Mouse (Mus musculus) kidney, adult 2 months (tissue): ENCODE data around the gene Mansc1. TPM values are rescaled to one million over a fixed set of nuclear protein-coding genes. Genes with fewer than 3 reads are reported as not detected.
A peak's percentile ranks its signal among the peaks of the same experiment; 100 is the strongest.

Experiments used
- DNase-seq: peaks from one replicate; pipeline ENCODE4 v3.0.0; 2021
- H3K27ac ChIP-seq: fragments of 200-500 bp; 2 replicates; pipeline ENCODE4 v1.5.1; 2012; ENCODE audit warnings: low read depth, low read length, control low read depth, inconsistent platforms; ENCODE audit not compliant: insufficient read depth
- H3K27me3 ChIP-seq: fragments of 200-500 bp; replicated peaks from 2 replicates; pipeline ENCODE4 v1.6.1; 2012; ENCODE audit warnings: mild to moderate bottlenecking, moderate library complexity, low read length, inconsistent platforms; ENCODE audit not compliant: control insufficient read depth, insufficient read depth
- H3K36me3 ChIP-seq: fragments of 200-500 bp; 2 replicates; pipeline ENCODE4 v1.6.1; 2012; ENCODE audit warnings: mild to moderate bottlenecking, moderate library complexity, low read length, inconsistent platforms; ENCODE audit not compliant: control insufficient read depth, insufficient read depth
- H3K4me1 ChIP-seq: fragments of 200-500 bp; 2 replicates; pipeline ENCODE4 v1.6.1; 2011; ENCODE audit warnings: low read length; ENCODE audit not compliant: control insufficient read depth, insufficient read depth
- H3K4me3 ChIP-seq: fragments of 200-500 bp; 2 replicates; pipeline ENCODE4 v1.5.1; 2011; ENCODE audit warnings: mild to moderate bottlenecking, low read depth, low read length, control low read depth; ENCODE audit not compliant: insufficient read depth
- CTCF ChIP-seq: fragments of 200-500 bp; conservative IDR thresholded peaks from 2 replicates; pipeline ENCODE4 v1.5.1; 2011; ENCODE audit warnings: low read depth, mild to moderate bottlenecking, control low read depth, low read length, moderate library complexity, mixed read lengths; ENCODE audit not compliant: insufficient read depth, insufficient read length
- POLR2A ChIP-seq: fragments of 200-500 bp; IDR thresholded peaks from one replicate; pipeline ENCODE4 v1.6.1; 2011; ENCODE audit warnings: low read depth, low read length, control low read depth
- WGBS: fragments of 180-500 bp; shearing (Covaris S2); methylation state at CpG from one replicate; pipeline ENCODE4 v1.1.7; 2018; 5-methylcytosine and 5-hydroxymethylcytosine counted together
- polyA plus RNA-seq: library from polyadenylated mRNA; depleted of rRNA; stranded (reverse); fragments of >200 nt; gene quantifications from 2 replicates; pipeline ENCODE4 v1.2.3, GENCODE M21; 2012

Mansc1 gene
- polyA plus RNA-seq, 1 experiment: 8.8 TPM

GRCm38 (mm10) chr6:134579506-134579905, 52.8 kb downstream of the Mansc1 start:
- Histone ChIP-seq H3K4me1 (no peaks in the 10 kb centered on the region), H3K4me3 (no peak overlapping the region)
- 98% methylated on average over 4 of the region's 4 CpGs for WGBS

DNA sequence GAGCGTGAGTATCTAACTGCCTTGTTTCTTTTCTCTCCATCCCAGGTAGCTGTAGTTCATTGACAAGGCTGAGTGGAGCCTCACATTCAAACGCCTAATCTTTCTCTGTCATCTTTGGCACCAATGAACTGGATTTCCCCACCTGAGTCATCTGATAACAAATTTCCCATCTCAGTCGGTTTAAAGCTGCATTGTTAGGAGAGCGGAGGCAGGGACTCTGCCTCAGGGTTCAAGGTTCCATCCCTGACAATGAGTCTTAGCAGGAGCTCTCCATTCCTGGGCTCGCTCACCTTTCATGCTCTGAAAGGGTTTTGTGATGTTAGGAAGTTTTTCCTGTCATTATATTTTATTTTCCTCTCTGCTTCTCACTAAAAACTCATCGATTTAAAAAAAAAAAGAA, 54.2 kb downstream of the Mansc1 start:
- Histone ChIP-seq H3K36me3 (no peaks in the 10 kb centered on the region), H3K27ac (no peak overlapping the region), H3K4me3 (no peak overlapping the region), H3K27me3 (no peaks in the 10 kb centered on the region), H3K4me1 (no peaks in the 10 kb centered on the region)
- no peak for DNase-seq
- no peak for TF ChIP-seq POLR2A
- TF ChIP-seq CTCF: no peak
- 52% methylated on average over 6 of the region's 6 CpGs for WGBS

More at GRCm38 (mm10) chr6:134579506-134579905, 52.8 kb downstream of the Mansc1 start:
- no peak for DNase-seq
- no peak for TF ChIP-seq POLR2A
- TF ChIP-seq CTCF: no peak
- Histone ChIP-seq H3K27me3 (no peaks in the 10 kb centered on the region), H3K27ac (no peak overlapping the region), H3K36me3 (no peaks in the 10 kb centered on the region)

DNA sequence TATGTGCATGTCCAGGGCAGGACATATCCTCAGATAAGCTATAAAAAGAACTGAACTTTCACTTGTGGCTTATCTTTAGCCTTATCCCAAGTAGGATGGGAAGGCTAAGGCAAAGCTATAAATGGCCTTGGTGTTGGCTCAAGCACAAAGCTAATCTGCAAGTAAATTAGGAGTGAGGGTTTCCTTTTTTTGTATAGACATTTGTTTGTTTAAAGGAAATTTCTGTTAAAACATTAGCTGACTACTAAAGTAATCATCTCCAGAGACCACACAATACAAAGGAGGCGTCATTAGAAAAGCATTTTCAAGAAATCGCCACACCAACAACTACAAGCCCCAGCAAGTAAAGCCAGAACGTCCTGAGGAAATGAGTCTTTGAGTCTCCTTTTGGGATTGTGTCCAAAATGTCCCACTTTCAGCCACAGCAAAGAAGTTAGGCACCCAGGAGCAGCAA, 57.0 kb downstream of the Mansc1 start:
- 53% methylated on average over 3 of the region's 3 CpGs for WGBS
- DNase-seq: peak; percentile 25
- Histone ChIP-seq H3K36me3 (no peaks in the 10 kb centered on the region), H3K4me1 (no peaks in the 10 kb centered on the region), H3K4me3 (no peak overlapping the region), H3K27ac (no peak overlapping the region), H3K27me3 (no peaks in the 10 kb centered on the region)
- no peak for TF ChIP-seq CTCF
- TF ChIP-seq POLR2A: no peak

- no peak overlapping the region for H3K4me3 ChIP-seq
- H3K27ac ChIP-seq: no peak overlapping the region
- WGBS: 73% methylated on average over 5 of the region's 5 CpGs
- peaks cover 4% of the 10 kb centered on the region for H3K4me1 ChIP-seq
- TF ChIP-seq CTCF: no peak
- TF ChIP-seq POLR2A: no peak
- peak; percentile 57 for DNase-seq
- no peaks in the 10 kb centered on the region for H3K27me3 ChIP-seq
- H3K36me3 ChIP-seq: no peaks in the 10 kb centered on the region
Observed at GRCm38 (mm10) chr6:134567986-134568556, 64.2 kb downstream of the Mansc1 start.

DNA sequence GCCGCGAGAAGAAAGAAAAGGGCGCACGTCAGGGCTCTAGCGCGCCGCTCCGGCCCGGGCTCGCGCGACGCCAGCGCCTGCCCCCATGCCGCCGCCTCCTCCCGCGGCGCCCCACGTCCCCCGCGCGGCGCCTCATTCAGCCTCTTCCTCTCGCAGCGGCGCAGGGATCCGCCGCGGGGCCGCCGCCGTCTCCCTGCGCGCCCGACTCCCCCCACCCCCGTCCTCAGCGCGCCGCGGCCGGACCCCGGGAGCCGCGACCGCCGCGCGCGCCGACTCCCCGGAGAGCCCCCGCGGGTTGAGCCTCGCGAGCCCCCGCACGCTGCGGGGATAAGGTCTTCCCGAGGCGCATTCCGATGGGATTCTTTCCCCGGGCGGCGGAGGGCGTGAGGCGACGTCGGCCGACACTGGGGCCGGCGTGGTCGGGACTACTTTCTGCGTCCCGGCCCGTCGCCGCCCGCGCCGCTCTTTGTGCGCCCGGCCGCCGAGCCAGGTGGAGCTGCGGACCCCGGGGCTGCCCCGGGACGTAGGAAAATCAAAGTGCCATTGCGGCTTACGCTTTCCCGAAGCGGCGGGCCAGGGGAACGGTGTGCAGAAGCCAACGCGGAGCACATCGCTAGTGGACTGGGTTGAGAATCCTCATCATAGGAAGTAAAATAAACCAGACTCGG, 65.3 kb downstream of the Mansc1 start, which contains the start of gene Lrp6:
Gene Lrp6, minus strand, starts transcription at position 148 of the 668 bp plus-strand sequence.
- H3K27ac ChIP-seq: peak within 1 kb of the TSS; percentile 98
- under 1% methylated on average over 99 of the region's 99 CpGs for WGBS
- H3K4me1 ChIP-seq: peaks cover 10% of the 10 kb centered on the region
- no peaks in the 10 kb centered on the region for H3K36me3 ChIP-seq
- peak within 1 kb of the TSS; percentile 84 for H3K4me3 ChIP-seq
- H3K27me3 ChIP-seq: no peaks in the 10 kb centered on the region
- TF ChIP-seq POLR2A (peak; percentile 42), CTCF (no peak)
- peak; percentile 90 for DNase-seq

DNA sequence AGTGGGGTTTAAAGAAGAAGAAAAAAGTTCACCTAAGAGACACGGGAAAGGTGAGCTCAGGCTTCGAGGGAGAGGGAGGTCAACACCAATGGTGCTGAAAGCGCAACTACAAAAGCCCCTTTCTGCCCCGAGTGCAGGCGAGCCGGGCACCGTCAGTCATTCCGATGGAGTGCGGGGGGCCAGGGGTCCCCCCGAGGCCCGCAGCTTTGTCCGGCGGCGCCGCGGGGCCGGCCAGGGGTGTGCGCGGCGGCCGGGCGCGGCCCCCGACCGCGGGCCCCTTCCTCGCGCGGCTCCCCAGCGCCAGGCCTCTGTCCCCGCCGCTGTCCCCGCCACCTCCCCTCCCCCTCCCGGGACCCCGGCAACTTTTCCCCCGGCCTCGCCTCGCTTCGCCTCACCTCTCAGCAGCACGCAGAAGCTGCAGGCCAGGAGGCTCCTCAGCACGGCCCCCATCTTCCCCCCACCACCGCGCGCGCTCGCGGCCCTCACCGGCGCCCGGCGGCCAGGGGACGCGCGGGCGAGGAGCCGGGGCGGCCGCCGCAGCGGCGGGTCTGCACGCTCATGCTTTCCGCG, 66.0 kb downstream of the Mansc1 start:
- 1% methylated on average over 38 of the region's 64 CpGs for WGBS
- no peaks in the 10 kb centered on the region for H3K36me3 ChIP-seq
- peak overlapping the region; percentile 84 for H3K4me3 ChIP-seq
- H3K4me1 ChIP-seq: peaks cover 10% of the 10 kb centered on the region
- no peaks in the 10 kb centered on the region for H3K27me3 ChIP-seq
- DNase-seq: no peak
- TF ChIP-seq CTCF (no peak), POLR2A (no peak)
- H3K27ac ChIP-seq: peak overlapping the region; percentile 98

DNA sequence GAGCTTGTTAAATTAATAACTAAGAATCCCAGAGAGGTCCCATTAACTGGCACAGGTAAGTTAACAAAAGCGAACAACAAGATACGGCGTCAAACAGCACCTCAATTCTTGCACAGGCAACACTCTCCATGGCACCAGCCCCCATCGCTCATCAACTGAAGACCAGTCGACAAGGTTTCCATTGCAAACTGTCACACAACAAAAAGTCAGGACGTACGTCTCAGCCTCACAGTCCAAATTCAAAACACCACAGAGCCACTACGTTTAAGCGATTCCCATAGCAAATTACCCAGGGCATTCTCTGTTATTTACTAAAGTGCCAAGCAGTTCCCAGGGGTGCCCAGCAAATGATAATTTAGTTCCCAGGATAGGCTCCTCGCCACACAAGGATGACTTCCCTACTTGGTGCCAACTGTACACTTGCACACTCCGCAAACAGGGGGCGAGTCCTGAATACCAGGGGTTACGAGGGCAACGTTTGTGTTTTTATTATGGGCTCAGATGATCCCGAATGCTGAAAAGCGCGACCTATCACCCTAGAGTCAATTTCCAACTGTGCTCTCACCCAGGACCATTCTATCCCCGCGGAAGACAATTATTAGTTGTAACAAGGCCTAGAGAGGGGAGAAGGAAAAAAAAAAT, 66.6 kb downstream of the Mansc1 start:
- TF ChIP-seq POLR2A: no peak
- TF ChIP-seq CTCF: 0 out of 2 replicates have a peak, but pooled peaks have one; percentile 1
- DNase-seq: peak; percentile 67
- no peaks in the 10 kb centered on the region for H3K27me3 ChIP-seq
- peak overlapping the region; percentile 91 for H3K27ac ChIP-seq
- peak overlapping the region; percentile 84 for H3K4me3 ChIP-seq
- WGBS: 3% methylated on average over 19 of the region's 19 CpGs
- H3K4me1 ChIP-seq: peaks cover 13% of the 10 kb centered on the region
- no peaks in the 10 kb centered on the region for H3K36me3 ChIP-seq
